Mouse (Mus musculus) c-Kit-positive CD71-positive TER-119-negative erythroid progenitor cells, embryonic 14.5 days (primary cell): ENCODE measurements around the gene Tgif2.
A peak's percentile ranks its signal among the peaks of the same experiment; 100 is the strongest.
"Not testable (repeated sequence)": the region's sequence is repeated elsewhere in the genome, so short reads cannot be mapped to it uniquely, and the experiment has no call there.

Source experiments
- DNase-seq: peaks from one replicate; pipeline ENCODE4 v3.0.0-alpha.2; 2013; ENCODE audit warnings: low read depth

The Tgif2 gene

GRCm38 (mm10) chr2:156843331-156843730 is 3.5 kb downstream of the Tgif2 start:
- DNase-seq: no peak

DNA sequence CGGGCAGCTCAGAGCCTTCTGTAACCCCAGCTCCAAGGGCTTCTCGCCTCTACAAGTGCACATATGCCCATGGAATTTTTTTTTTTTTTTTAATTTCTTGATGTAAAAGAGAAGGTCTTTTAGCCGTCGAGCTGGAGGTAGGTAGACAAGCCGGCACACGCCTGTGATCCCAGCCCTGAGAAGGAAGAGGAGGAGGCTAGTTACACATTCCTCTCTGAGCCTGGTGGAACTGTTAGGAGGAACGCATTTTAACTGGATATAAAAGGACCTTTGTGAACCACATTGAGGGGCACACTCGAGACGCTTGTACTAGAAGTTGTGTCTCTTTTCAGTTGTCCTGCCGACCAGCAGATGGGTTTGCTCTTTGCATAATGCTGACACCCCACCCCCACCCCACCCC is 4.9 kb downstream of the Tgif2 start:
- no peak for DNase-seq

DNA sequence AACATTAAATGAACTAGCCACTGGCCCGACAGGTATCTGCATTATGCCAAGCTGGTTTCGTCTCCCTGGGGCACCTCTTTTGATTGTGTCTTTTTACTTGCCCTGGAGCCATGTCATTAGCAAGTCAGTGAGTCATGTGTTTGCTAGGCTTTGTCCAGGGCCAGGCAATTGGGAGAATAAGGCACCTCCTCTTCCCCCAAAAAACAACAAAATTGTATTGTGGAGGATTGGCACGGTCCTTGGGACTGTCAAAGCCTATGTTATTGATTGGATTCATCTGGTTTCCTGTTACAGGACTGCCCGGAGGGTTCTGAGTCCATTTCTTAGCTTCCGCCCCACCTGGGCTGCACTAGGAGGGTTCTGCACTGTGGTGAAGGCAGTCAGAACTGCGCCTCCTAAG is 7.8 kb downstream of the Tgif2 start:
- DNase-seq: no peak

DNA sequence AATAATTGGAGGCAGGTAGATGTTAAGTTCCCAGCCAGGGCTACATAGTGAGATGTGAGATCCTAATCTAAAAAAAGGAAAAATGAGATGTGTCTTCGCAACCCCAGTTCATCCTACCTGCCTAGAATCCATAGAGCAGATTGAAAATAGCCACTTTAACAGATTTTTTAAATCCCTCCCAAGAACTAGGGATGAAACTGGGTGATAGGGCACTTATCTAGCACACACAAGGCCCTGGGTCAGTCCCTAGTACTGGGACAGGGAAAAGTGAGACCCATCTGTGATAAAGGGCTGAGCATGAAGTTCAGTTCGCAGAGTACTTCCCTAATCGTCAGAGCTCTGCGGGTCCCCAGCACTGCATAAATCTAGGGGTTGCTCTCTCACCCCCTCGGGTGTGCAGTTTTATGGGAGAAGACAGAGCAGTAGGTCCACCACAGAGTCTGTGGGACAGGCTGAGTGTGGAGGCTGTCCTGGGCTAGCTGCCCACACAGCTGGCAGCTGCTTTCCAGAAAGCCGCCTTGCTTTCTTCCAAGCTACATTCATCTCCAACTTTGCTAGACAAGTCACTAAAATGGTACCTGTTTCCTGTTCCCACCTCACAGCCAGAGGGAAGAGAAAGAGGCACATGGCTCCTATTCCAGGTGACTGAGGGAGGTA is 8.8 kb downstream of the Tgif2 start:
- DNase-seq: no peak

- no peak for DNase-seq
Observed at GRCm38 (mm10) chr2:156850505-156850904, 10.7 kb downstream of the Tgif2 start.

DNA sequence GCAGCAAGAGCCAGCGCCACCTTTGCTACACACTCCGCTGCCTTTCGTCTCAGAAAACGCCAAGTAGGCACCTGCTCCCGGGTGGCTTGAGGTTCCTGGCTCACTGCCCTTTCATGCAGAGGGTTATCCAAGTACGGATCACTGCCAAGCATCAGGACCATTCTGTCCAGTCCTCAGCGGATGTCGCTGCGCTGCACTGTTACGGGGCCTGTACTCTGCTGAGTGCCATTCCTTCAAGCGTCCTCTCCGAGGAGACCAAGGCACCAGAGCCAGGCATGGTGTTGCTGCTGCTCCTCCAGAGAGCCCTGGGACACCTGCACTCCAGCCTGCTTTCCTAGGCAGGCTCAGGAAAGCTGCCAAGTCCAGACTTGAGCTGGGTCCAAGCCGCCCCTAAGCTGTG is 13.8 kb downstream of the Tgif2 start:
- DNase-seq: not testable (repeated sequence)

DNA sequence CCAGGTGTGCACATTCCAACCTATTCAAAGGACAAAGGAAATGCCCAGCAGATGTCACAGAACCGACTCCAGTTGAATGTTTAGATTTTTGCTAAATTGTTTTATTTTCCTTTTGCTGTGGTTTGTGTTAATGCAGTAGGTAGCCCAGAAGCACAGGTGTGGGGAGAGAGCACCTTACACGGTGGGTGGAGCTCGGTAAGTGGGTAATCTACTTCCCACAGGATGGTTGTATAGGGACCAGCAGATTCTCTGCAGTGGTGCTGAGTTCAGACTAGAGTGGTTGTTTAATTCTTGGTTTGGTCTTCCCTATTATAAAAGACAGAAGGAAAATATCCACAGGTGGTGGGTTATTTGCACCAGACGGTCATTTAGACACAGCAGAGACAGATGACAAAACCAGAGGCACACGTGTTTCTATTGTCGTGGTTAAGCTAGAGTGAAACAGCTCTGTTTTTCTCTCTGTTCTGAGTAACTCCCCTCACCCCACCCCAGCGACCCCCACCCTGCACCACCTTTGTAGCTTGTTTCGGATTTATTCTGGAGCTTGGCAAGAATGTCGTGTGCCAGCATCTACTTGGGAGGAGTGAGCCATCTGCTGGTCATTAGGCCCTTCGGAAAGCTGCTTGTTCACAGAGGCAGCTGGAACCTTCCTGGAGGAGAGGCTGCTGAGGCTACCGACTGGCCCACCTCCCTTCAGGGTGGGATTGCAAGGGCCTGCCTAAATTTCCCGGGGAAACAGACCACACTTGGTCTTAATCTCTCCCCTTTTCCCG is 14.4 kb downstream of the Tgif2 start:
- not testable (repeated sequence) for DNase-seq

GRCm38 (mm10) chr2:156856311-156856710 is 16.5 kb downstream of the Tgif2 start:
- no peak for DNase-seq

DNA sequence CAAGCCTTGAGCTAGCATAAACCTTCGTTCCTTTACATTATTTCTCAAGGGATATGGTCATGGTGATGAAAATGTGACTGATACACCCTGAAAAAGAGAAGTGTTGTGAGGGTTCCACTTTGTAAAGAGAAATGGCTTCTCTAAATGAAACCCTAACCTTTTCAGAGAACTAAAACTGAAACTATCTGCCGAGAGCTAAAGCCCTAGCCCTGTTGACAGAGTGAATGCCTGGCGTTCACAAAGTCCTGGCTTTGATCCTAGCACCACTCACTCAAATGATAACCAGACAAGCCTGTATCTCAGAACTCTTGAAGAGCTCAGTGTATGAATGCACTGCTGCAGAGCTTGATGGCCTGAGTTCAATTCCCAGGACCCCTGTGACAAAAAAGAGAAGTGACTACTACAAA is 17.6 kb downstream of the Tgif2 start:
- DNase-seq: no peak

- DNase-seq: no peak
Observed at GRCm38 (mm10) chr2:156857835-156858234, 18.0 kb downstream of the Tgif2 start, which contains the start of gene 4930518I15Rik. TSS of gene 4930518I15Rik (minus strand) at chr2:156857946.

GRCm38 (mm10) chr2:156858671-156859070 is 18.9 kb downstream of the Tgif2 start:
- no peak for DNase-seq

- no peak for DNase-seq
Observed at GRCm38 (mm10) chr2:156862041-156862717, 22.4 kb downstream of the Tgif2 start.

DNA sequence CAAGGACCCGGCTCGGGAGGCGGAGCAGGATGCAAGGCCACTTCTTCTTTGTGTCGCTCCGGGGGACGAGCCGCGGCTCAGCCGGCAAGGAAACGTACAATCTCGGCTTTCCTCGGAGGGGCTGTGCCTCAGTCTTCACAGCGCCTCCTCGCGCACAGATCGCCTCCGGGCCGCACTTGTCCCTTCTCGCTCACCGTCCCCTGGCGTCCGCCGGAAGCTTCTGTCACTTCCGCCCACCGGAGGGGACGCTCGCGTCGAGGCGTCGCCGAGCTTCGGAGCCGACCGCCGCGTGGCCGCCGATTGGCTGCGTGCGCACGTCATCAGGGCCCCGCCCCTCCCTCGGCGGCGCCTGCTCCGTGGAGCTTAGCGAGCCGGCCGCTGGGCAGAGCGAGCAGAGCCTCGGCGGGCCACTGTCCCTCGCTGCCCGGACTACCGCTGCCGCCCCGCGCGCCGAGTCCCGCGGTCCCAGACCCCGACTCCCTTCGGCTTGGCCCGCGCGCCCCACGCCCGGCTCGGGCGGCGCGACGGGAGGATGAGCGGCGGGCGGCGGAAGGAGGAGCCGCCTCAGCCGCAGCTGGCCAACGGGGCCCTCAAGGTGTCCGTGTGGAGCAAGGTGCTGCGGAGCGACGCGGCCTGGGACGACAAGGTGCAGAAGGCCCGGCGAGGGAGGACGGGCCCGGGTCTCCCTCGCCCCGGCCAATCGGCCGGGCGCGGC is 23.1 kb downstream of the Tgif2 start, which contains the start of gene Rab5if:
Rab5if (plus strand) TSS at position 357 of the 715 bp plus-strand sequence.
- DNase-seq: peak; percentile 92

GRCm38 (mm10) chr2:156863487-156864160 is 23.8 kb downstream of the Tgif2 start:
- no peak for DNase-seq

- DNase-seq: no peak
Observed at GRCm38 (mm10) chr2:156864481-156864880, 24.7 kb downstream of the Tgif2 start.

GRCm38 (mm10) chr2:156868994-156869393 is 29.2 kb downstream of the Tgif2 start:
- no peak for DNase-seq

DNA sequence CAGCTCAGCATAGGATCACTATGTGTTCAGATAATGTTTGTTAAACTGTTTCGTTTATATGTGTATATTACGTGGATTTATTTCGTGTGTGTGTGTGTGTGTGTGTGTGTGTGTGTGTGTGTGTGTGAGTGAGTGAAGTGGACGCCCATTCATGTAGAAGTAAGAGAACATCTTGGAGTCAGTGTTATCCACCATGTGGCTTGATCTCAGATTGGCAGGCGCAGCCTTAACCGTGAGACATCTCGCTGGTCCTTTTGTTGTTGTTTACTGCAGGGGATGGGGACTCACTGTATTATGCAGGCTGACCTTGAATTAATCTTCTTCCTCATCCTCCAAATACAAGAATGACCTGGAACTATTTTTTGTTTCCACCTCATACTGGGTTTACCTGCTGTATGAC is 29.7 kb downstream of the Tgif2 start:
- no peak for DNase-seq

DNA sequence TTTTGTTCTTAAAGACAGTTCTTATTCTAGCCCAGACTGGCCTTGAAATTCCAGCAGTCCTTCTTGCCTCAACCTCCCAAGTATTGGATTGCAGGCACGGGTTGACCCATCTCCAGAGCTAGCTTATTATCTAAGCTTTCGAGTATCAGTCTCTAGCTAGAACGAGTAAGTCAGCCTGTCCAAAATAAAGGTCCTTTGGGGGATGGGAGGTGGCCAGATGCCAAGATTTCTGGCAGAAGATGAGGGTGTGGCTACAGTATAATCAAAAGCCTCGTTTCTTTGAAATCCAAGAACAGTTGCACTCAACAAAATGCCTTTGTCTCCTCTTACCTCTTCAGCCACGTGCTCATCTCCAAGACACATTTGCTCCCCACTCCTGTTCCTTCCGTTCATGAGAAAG is 30.7 kb downstream of the Tgif2 start:
- DNase-seq: peak; percentile 56

GRCm38 (mm10) chr2:156873629-156874028 is 33.8 kb downstream of the Tgif2 start:
- peak; percentile 75 for DNase-seq

GRCm38 (mm10) chr2:156874047-156874759 is 34.4 kb downstream of the Tgif2 start:
- no peak for DNase-seq
